Mouse (Mus musculus) cortical plate, adult 2 months (tissue): ENCODE results near the gene Gli1.

ENCODE experiments used
- CTCF ChIP-seq: fragments of 200-500 bp; IDR thresholded peaks from 2 replicates; pipeline ENCODE4 v1.5.1; 2011; ENCODE audit warnings: mild to moderate bottlenecking, control low read depth, low read length; ENCODE audit not compliant: insufficient read depth; ENCODE audit errors: extremely low read depth
- POLR2A ChIP-seq: fragments of 200-500 bp; IDR thresholded peaks from 2 replicates; pipeline ENCODE4 v1.6.1; 2011; ENCODE audit warnings: mild to moderate bottlenecking, low read length, control low read depth; ENCODE audit not compliant: insufficient read depth; ENCODE audit errors: extremely low read depth

GRCm38 (mm10) chr10:127318009-127318408, 23.8 kb downstream of the Gli1 start:
- no peak for TF ChIP-seq CTCF
- TF ChIP-seq POLR2A = no peak
